Mouse (Mus musculus) kidney, embryonic 15.5 days (tissue): ENCODE data around the gene Lamtor2. TPM values are rescaled to one million over a fixed set of nuclear protein-coding genes. Genes with fewer than 3 reads are reported as not detected.
A peak's percentile ranks its signal among the peaks of the same experiment; 100 is the strongest.

Experiments
- ATAC-seq: fragments of 200-750 bp; cut with Nextera tagmentation; replicated peaks from 2 replicates; pipeline ENCODE4 v1.8.0; 2017; ENCODE audit warnings: moderate TSS enrichment; ENCODE audit not compliant: low FRiP score
- H3K27ac ChIP-seq: fragments of 300-500 bp; sonication (generic); 2 replicates; pipeline ENCODE4 v1.5.1; 2015; ENCODE audit warnings: mild to moderate bottlenecking, inconsistent platforms
- H3K27me3 ChIP-seq: fragments of 300-500 bp; sonication (generic); 2 replicates; pipeline ENCODE4 v1.6.1; 2015; ENCODE audit warnings: inconsistent platforms
- H3K36me3 ChIP-seq: fragments of 300-500 bp; sonication (generic); 2 replicates; pipeline ENCODE4 v1.6.1; 2015; ENCODE audit warnings: inconsistent platforms
- H3K4me1 ChIP-seq: fragments of 300-500 bp; sonication (generic); 2 replicates; pipeline ENCODE4 v1.6.1; 2015; ENCODE audit warnings: inconsistent platforms
- H3K4me2 ChIP-seq: fragments of 300-500 bp; sonication (generic); 2 replicates; pipeline ENCODE4 v1.6.1; 2015; ENCODE audit warnings: moderate library complexity, mild to moderate bottlenecking, inconsistent platforms
- H3K4me3 ChIP-seq: fragments of 300-500 bp; sonication (generic); replicated peaks from 2 replicates; pipeline ENCODE4 v1.5.1; 2015; ENCODE audit warnings: mild to moderate bottlenecking, inconsistent platforms
- H3K9ac ChIP-seq: fragments of 300-500 bp; sonication (generic); 2 replicates; pipeline ENCODE4 v1.6.1; 2015; ENCODE audit warnings: mild to moderate bottlenecking, inconsistent platforms
- H3K9me3 ChIP-seq: fragments of 300-500 bp; sonication (generic); replicated peaks from 2 replicates; pipeline ENCODE4 v1.6.1; 2016; ENCODE audit warnings: inconsistent platforms
- WGBS: fragments of 180-500 bp; shearing (Covaris S2); methylation state at CpG from one replicate; pipeline ENCODE4 v1.1.7; 2015; ENCODE audit warnings: mixed read lengths; 5-methylcytosine and 5-hydroxymethylcytosine counted together
- polyA plus RNA-seq: library from polyadenylated mRNA; unstranded; fragments of >200 nt; fragmentation: Nextera tagmentation; extraction: Ambion mirVana; gene quantifications from 2 replicates; pipeline ENCODE4 v1.2.1, GENCODE M21; 2015

Gene Lamtor2
- polyA plus RNA-seq, 1 experiment from 2014 or later = 173 TPM

GRCm38 (mm10) chr3:88505765-88506164 is 47.1 kb downstream of the Lamtor2 start:
- Histone ChIP-seq H3K4me2 (no peak overlapping the region), H3K27ac (no peak overlapping the region), H3K9ac (no peak overlapping the region), H3K36me3 (no peaks in the 10 kb centered on the region), H3K4me1 (peaks cover 69% of the 10 kb centered on the region), H3K4me3 (no peak overlapping the region), H3K9me3 (no peaks in the 10 kb centered on the region), H3K27me3 (no peaks in the 10 kb centered on the region)
- WGBS = 47% methylated on average over 7 of the region's 7 CpGs
- no peak for ATAC-seq

GRCm38 (mm10) chr3:88505081-88505480 is 47.8 kb downstream of the Lamtor2 start:
- Histone ChIP-seq H3K27me3 (no peaks in the 10 kb centered on the region), H3K9ac (no peak overlapping the region), H3K27ac (no peak overlapping the region), H3K4me2 (no peak overlapping the region), H3K4me1 (peaks cover 69% of the 10 kb centered on the region), H3K9me3 (no peaks in the 10 kb centered on the region), H3K4me3 (no peak overlapping the region), H3K36me3 (no peaks in the 10 kb centered on the region)
- ATAC-seq = no peak
- WGBS = 61% methylated on average over 6 of the region's 6 CpGs

GRCm38 (mm10) chr3:88503881-88504746 is 48.8 kb downstream of the Lamtor2 start:
- no peaks in the 10 kb centered on the region for H3K9me3 ChIP-seq
- H3K4me2 ChIP-seq = 0 out of 2 replicates have a peak overlapping the region, but pooled peaks have one; percentile 97
- H3K4me1 ChIP-seq = peaks cover 60% of the 10 kb centered on the region
- peak overlapping the region; percentile 65; the same call in 1 of the 2 replicates for H3K4me3 ChIP-seq
- ATAC-seq = no peak
- 50% methylated on average over 8 of the region's 8 CpGs for WGBS
- H3K27ac ChIP-seq = peak overlapping the region; percentile 82
- H3K36me3 ChIP-seq = no peaks in the 10 kb centered on the region
- no peak overlapping the region for H3K9ac ChIP-seq
- no peaks in the 10 kb centered on the region for H3K27me3 ChIP-seq

- Histone ChIP-seq H3K9me3 (no peaks in the 10 kb centered on the region), H3K27me3 (no peaks in the 10 kb centered on the region), H3K4me1 (peaks cover 59% of the 10 kb centered on the region), H3K36me3 (no peaks in the 10 kb centered on the region), H3K4me3 (peak overlapping the region; percentile 65), H3K9ac (peak overlapping the region; percentile 18; the same call in 1 of the 2 replicates), H3K27ac (peak overlapping the region; percentile 82), H3K4me2 (peak overlapping the region; percentile 97)
- 33% methylated on average over 4 of the region's 4 CpGs for WGBS
- peak; percentile 20; the same call in 1 of the 2 replicates for ATAC-seq
These were observed 49.4 kb downstream of the Lamtor2 start for GRCm38 (mm10) chr3:88503505-88503863.

GRCm38 (mm10) chr3:88502641-88503504 is 50.0 kb downstream of the Lamtor2 start:
- H3K36me3 ChIP-seq = no peaks in the 10 kb centered on the region
- H3K4me3 ChIP-seq = peak overlapping the region; percentile 65
- peak overlapping the region; percentile 80 for H3K9ac ChIP-seq
- H3K27ac ChIP-seq = peak overlapping the region; percentile 82
- H3K27me3 ChIP-seq = no peaks in the 10 kb centered on the region
- under 1% methylated on average over 55 of the region's 55 CpGs for WGBS
- H3K4me2 ChIP-seq = peak overlapping the region; percentile 97
- peak; percentile 93 for ATAC-seq
- no peaks in the 10 kb centered on the region for H3K9me3 ChIP-seq
- peaks cover 59% of the 10 kb centered on the region for H3K4me1 ChIP-seq

GRCm38 (mm10) chr3:88502031-88502571 is 50.8 kb downstream of the Lamtor2 start:
- WGBS = 15% methylated on average over 11 of the region's 11 CpGs
- ATAC-seq = peak; percentile 7; the same call in 1 of the 2 replicates
- Histone ChIP-seq H3K4me1 (peaks cover 61% of the 10 kb centered on the region), H3K27ac (peak overlapping the region; percentile 82), H3K36me3 (no peaks in the 10 kb centered on the region), H3K27me3 (no peaks in the 10 kb centered on the region), H3K9ac (peak overlapping the region; percentile 80), H3K4me3 (peak overlapping the region; percentile 65), H3K9me3 (no peaks in the 10 kb centered on the region), H3K4me2 (peak overlapping the region; percentile 97)

- Histone ChIP-seq H3K9ac (peak overlapping the region; percentile 80), H3K4me2 (peak overlapping the region; percentile 97), H3K4me3 (peak overlapping the region; percentile 65), H3K9me3 (no peaks in the 10 kb centered on the region), H3K4me1 (peaks cover 59% of the 10 kb centered on the region), H3K27me3 (no peaks in the 10 kb centered on the region), H3K27ac (peak overlapping the region; percentile 82), H3K36me3 (no peaks in the 10 kb centered on the region)
- no peak for ATAC-seq
- 57% methylated on average over 6 of the region's 6 CpGs for WGBS
These were observed 51.4 kb downstream of the Lamtor2 start for GRCm38 (mm10) chr3:88501366-88502030.

- H3K4me2 ChIP-seq = peak overlapping the region; percentile 97
- no peak overlapping the region for H3K9ac ChIP-seq
- peak overlapping the region; percentile 65; the same call in 1 of the 2 replicates for H3K4me3 ChIP-seq
- no peak for ATAC-seq
- H3K27me3 ChIP-seq = no peaks in the 10 kb centered on the region
- no peaks in the 10 kb centered on the region for H3K9me3 ChIP-seq
- 39% methylated on average over 4 of the region's 4 CpGs for WGBS
- H3K4me1 ChIP-seq = peaks cover 62% of the 10 kb centered on the region
- no peaks in the 10 kb centered on the region for H3K36me3 ChIP-seq
- no peak overlapping the region for H3K27ac ChIP-seq
These were observed 52.1 kb downstream of the Lamtor2 start for GRCm38 (mm10) chr3:88500655-88501365.

GRCm38 (mm10) chr3:88500087-88500486 is 52.8 kb downstream of the Lamtor2 start:
- Histone ChIP-seq H3K4me1 (peaks cover 62% of the 10 kb centered on the region), H3K36me3 (0 out of 2 replicates have a peak, but pooled peaks cover 2% of the 10 kb centered on the region), H3K27ac (no peak overlapping the region), H3K4me2 (no peak overlapping the region), H3K9me3 (no peaks in the 10 kb centered on the region), H3K4me3 (no peak overlapping the region), H3K27me3 (no peaks in the 10 kb centered on the region), H3K9ac (no peak overlapping the region)
- 85% methylated on average over 7 of the region's 7 CpGs for WGBS
- no peak for ATAC-seq
